Mouse (Mus musculus): ENCODE measurements around the gene Nol9. TPM values are rescaled to one million over a fixed set of nuclear protein-coding genes. Genes with fewer than 3 reads are reported as not detected.

Nol9 gene
- polyA plus RNA-seq (2014; fragmentation: Nextera tagmentation; extraction: Ambion mirVana): 31.8 and 32.8 TPM in 2 replicates

- Histone ChIP-seq H3K27ac (ENCODE audit: low read depth, low read length) (no peak within 1 kb of the TSS; the same call in 1 of the 2 replicates), H3K4me2 (ENCODE audit: low read depth) (peak within 1 kb of the TSS; percentile 89), H3K9me3 (ENCODE audit: control insufficient read depth, low read length) (no peaks in the 10 kb centered on the region), H3K36me3 (ENCODE audit: control insufficient read depth, insufficient read depth, low read length) (peaks cover 9% of the 10 kb centered on the region), H3K9ac (ENCODE audit: low read length) (peak within 1 kb of the TSS; percentile 89), H3K27me3 (ENCODE audit: control insufficient read depth, insufficient read depth, low read length) (no peaks in the 10 kb centered on the region), H3K4me3 (ENCODE audit: low read depth, low read length) (peak within 1 kb of the TSS; percentile 88), H3K4me1 (ENCODE audit: control insufficient read depth, insufficient read depth, low read length) (peaks cover 7% of the 10 kb centered on the region; the same call in 1 of the 2 replicates)
- WGBS: under 1% methylated on average over 81 of the region's 86 CpGs
- ATAC-seq (ENCODE audit: insufficient read depth, low FRiP score, low TSS enrichment) (peak; percentile 79), DNase-seq (ENCODE audit: low spot score) (peak; percentile 97)
Observed at GRCm38 (mm10) chr4:152038985-152039830, at the start of gene Nol9. Gene Nol9, plus strand, starts transcription at chr4:152039321.

GRCm38 (mm10) chr4:151992091-151992490 is 47.0 kb upstream of the Nol9 start:
- Histone ChIP-seq H3K4me3 (ENCODE audit: low read depth, low read length) (no peak overlapping the region), H3K27ac (ENCODE audit: low read depth, low read length) (no peak overlapping the region), H3K36me3 (ENCODE audit: control insufficient read depth, insufficient read depth, low read length) (peaks cover 14% of the 10 kb centered on the region), H3K27me3 (ENCODE audit: control insufficient read depth, insufficient read depth, low read length) (no peaks in the 10 kb centered on the region), H3K9ac (ENCODE audit: low read length) (no peak overlapping the region), H3K9me3 (ENCODE audit: control insufficient read depth, low read length) (no peaks in the 10 kb centered on the region), H3K4me1 (ENCODE audit: control insufficient read depth, insufficient read depth, low read length) (peaks cover 19% of the 10 kb centered on the region), H3K4me2 (ENCODE audit: low read depth) (no peak overlapping the region)
- 93% methylated on average over 9 of the region's 9 CpGs for WGBS
- ATAC-seq (ENCODE audit: insufficient read depth, low FRiP score, low TSS enrichment) (no peak), DNase-seq (ENCODE audit: low spot score) (no peak)

- H3K36me3 ChIP-seq (ENCODE audit: control insufficient read depth, insufficient read depth, low read length): peaks cover 14% of the 10 kb centered on the region
- H3K4me1 ChIP-seq (ENCODE audit: control insufficient read depth, insufficient read depth, low read length): peaks cover 16% of the 10 kb centered on the region
- no peak overlapping the region for H3K9ac ChIP-seq (ENCODE audit: low read length)
- WGBS: 92% methylated on average over 6 of the region's 6 CpGs
- ATAC-seq (ENCODE audit: insufficient read depth, low FRiP score, low TSS enrichment) (no peak), DNase-seq (ENCODE audit: low spot score) (no peak)
- H3K27me3 ChIP-seq (ENCODE audit: control insufficient read depth, insufficient read depth, low read length): no peaks in the 10 kb centered on the region
- no peak overlapping the region for H3K27ac ChIP-seq (ENCODE audit: low read depth, low read length)
- H3K4me3 ChIP-seq (ENCODE audit: low read depth, low read length): no peak overlapping the region
- H3K9me3 ChIP-seq (ENCODE audit: control insufficient read depth, low read length): no peaks in the 10 kb centered on the region
- H3K4me2 ChIP-seq (ENCODE audit: low read depth): no peak overlapping the region
Observed at GRCm38 (mm10) chr4:151993035-151993434, 46.1 kb upstream of the Nol9 start.

- ATAC-seq (ENCODE audit: insufficient read depth, low FRiP score, low TSS enrichment) (no peak), DNase-seq (ENCODE audit: low spot score) (peak; percentile 57)
- Histone ChIP-seq H3K27ac (ENCODE audit: low read depth, low read length) (peak overlapping the region; percentile 60; the same call in 1 of the 2 replicates), H3K9ac (ENCODE audit: low read length) (peak overlapping the region; percentile 85), H3K4me2 (ENCODE audit: low read depth) (peak overlapping the region; percentile 88), H3K27me3 (ENCODE audit: control insufficient read depth, insufficient read depth, low read length) (no peaks in the 10 kb centered on the region), H3K4me1 (ENCODE audit: control insufficient read depth, insufficient read depth, low read length) (peaks cover 13% of the 10 kb centered on the region; the same call in 1 of the 2 replicates), H3K9me3 (ENCODE audit: control insufficient read depth, low read length) (no peaks in the 10 kb centered on the region), H3K36me3 (ENCODE audit: control insufficient read depth, insufficient read depth, low read length) (peaks cover 14% of the 10 kb centered on the region), H3K4me3 (ENCODE audit: low read depth, low read length) (peak overlapping the region; percentile 100)
- WGBS: under 1% methylated on average over 57 of the region's 61 CpGs
Observed at GRCm38 (mm10) chr4:151994228-151995171, 44.6 kb upstream of the Nol9 start.

- Histone ChIP-seq H3K9ac (ENCODE audit: low read length) (peak overlapping the region; percentile 85), H3K4me3 (ENCODE audit: low read depth, low read length) (peak overlapping the region; percentile 100), H3K4me2 (ENCODE audit: low read depth) (peak overlapping the region; percentile 88), H3K27ac (ENCODE audit: low read depth, low read length) (peak overlapping the region; percentile 60), H3K9me3 (ENCODE audit: control insufficient read depth, low read length) (no peaks in the 10 kb centered on the region), H3K4me1 (ENCODE audit: control insufficient read depth, insufficient read depth, low read length) (peaks cover 13% of the 10 kb centered on the region; the same call in 1 of the 2 replicates), H3K36me3 (ENCODE audit: control insufficient read depth, insufficient read depth, low read length) (peaks cover 13% of the 10 kb centered on the region), H3K27me3 (ENCODE audit: control insufficient read depth, insufficient read depth, low read length) (no peaks in the 10 kb centered on the region)
- ATAC-seq (ENCODE audit: insufficient read depth, low FRiP score, low TSS enrichment): peak; percentile 65; the same call in 1 of the 2 replicates
- DNase-seq (ENCODE audit: low spot score): no peak
- under 1% methylated on average over 51 of the region's 111 CpGs for WGBS
Observed at GRCm38 (mm10) chr4:151995371-151996172, 43.5 kb upstream of the Nol9 start.

GRCm38 (mm10) chr4:151996173-151996950 is 42.8 kb upstream of the Nol9 start, which contains the start of gene Phf13:
Gene Phf13, minus strand, starts transcription at chr4:151996258.
- DNase-seq (ENCODE audit: low spot score) (peak; percentile 100), ATAC-seq (ENCODE audit: insufficient read depth, low FRiP score, low TSS enrichment) (peak; percentile 95)
- under 1% methylated on average over 74 of the region's 94 CpGs for WGBS
- Histone ChIP-seq H3K27me3 (ENCODE audit: control insufficient read depth, insufficient read depth, low read length) (no peaks in the 10 kb centered on the region), H3K36me3 (ENCODE audit: control insufficient read depth, insufficient read depth, low read length) (peaks cover 7% of the 10 kb centered on the region; the same call in 1 of the 2 replicates), H3K27ac (ENCODE audit: low read depth, low read length) (peak within 1 kb of the TSS; percentile 82), H3K4me1 (ENCODE audit: control insufficient read depth, insufficient read depth, low read length) (peaks cover 13% of the 10 kb centered on the region; the same call in 1 of the 2 replicates), H3K9ac (ENCODE audit: low read length) (peak within 1 kb of the TSS; percentile 85), H3K4me2 (ENCODE audit: low read depth) (peak within 1 kb of the TSS; percentile 88), H3K9me3 (ENCODE audit: control insufficient read depth, low read length) (no peaks in the 10 kb centered on the region), H3K4me3 (ENCODE audit: low read depth, low read length) (peak within 1 kb of the TSS; percentile 100)

- Histone ChIP-seq H3K27ac (ENCODE audit: low read depth, low read length) (peak overlapping the region; percentile 82), H3K4me2 (ENCODE audit: low read depth) (peak overlapping the region; percentile 74), H3K4me1 (ENCODE audit: control insufficient read depth, insufficient read depth, low read length) (peaks cover 13% of the 10 kb centered on the region; the same call in 1 of the 2 replicates), H3K27me3 (ENCODE audit: control insufficient read depth, insufficient read depth, low read length) (no peaks in the 10 kb centered on the region), H3K9ac (ENCODE audit: low read length) (peak overlapping the region; percentile 80), H3K36me3 (ENCODE audit: control insufficient read depth, insufficient read depth, low read length) (peaks cover 2% of the 10 kb centered on the region; the same call in 1 of the 2 replicates), H3K4me3 (ENCODE audit: low read depth, low read length) (peak overlapping the region; percentile 100), H3K9me3 (ENCODE audit: control insufficient read depth, low read length) (no peaks in the 10 kb centered on the region)
- 6% methylated on average over 13 of the region's 13 CpGs for WGBS
- ATAC-seq (ENCODE audit: insufficient read depth, low FRiP score, low TSS enrichment) (no peak), DNase-seq (ENCODE audit: low spot score) (no peak)
Observed at GRCm38 (mm10) chr4:151996951-151997222, 42.2 kb upstream of the Nol9 start.

Measured in neural tube, embryonic 11.5 days (tissue).